Mouse (Mus musculus) brain, embryonic 14.5 days (tissue): ENCODE data around the gene Ldb1.

Experiments used
- CTCF ChIP-seq: fragments of 200-500 bp; IDR thresholded peaks from 2 replicates; pipeline ENCODE4 v1.5.1; 2012; ENCODE audit warnings: inconsistent platforms, mild to moderate bottlenecking, moderate library complexity, borderline replicate concordance; ENCODE audit not compliant: insufficient read depth, insufficient read length; ENCODE audit errors: extremely low read depth
- POLR2A ChIP-seq: fragments of 200-500 bp; IDR thresholded peaks from 2 replicates; pipeline ENCODE4 v1.6.1; 2012; ENCODE audit warnings: mild to moderate bottlenecking, inconsistent platforms, borderline replicate concordance; ENCODE audit not compliant: poor library complexity, insufficient read depth, insufficient read length, severe bottlenecking; ENCODE audit errors: extremely low read depth

- TF ChIP-seq CTCF (peak; percentile 43; the same call in 1 of the 2 replicates), POLR2A (no peak)
Observed at GRCm38 (mm10) chr19:46036477-46037242, 8.4 kb downstream of the Ldb1 start.
